Mouse (Mus musculus) liver, adult 2 months (tissue): ENCODE data around the gene Polr1e. TPM values are rescaled to one million over a fixed set of nuclear protein-coding genes. Genes with fewer than 3 reads are reported as not detected.

Source experiments
- DNase-seq: peaks from one replicate; pipeline ENCODE4 v3.0.0-alpha.2; 2011; ENCODE audit warnings: low read depth, low spot score; ENCODE audit errors: extremely low read depth
- H3K27ac ChIP-seq: fragments of 200-500 bp; replicated peaks from 2 replicates; pipeline ENCODE4 v1.5.1; 2012; ENCODE audit warnings: low read depth, mild to moderate bottlenecking, control low read depth, inconsistent platforms, low read length; ENCODE audit not compliant: insufficient read depth
- H3K27me3 ChIP-seq: fragments of 200-500 bp; 2 replicates; pipeline ENCODE4 v1.6.1; 2012; ENCODE audit warnings: mild to moderate bottlenecking, moderate library complexity, low read length, inconsistent platforms; ENCODE audit not compliant: control insufficient read depth, insufficient read depth
- H3K36me3 ChIP-seq: fragments of 200-500 bp; 2 replicates; pipeline ENCODE4 v1.6.1; 2012; ENCODE audit warnings: low read length, inconsistent platforms; ENCODE audit not compliant: control insufficient read depth, insufficient read depth
- H3K4me1 ChIP-seq: fragments of 200-500 bp; 2 replicates; pipeline ENCODE4 v1.6.1; 2011; ENCODE audit warnings: low read length; ENCODE audit not compliant: control insufficient read depth, insufficient read depth
- H3K4me3 ChIP-seq: fragments of 200-500 bp; 2 replicates; pipeline ENCODE4 v1.5.1; 2011; ENCODE audit warnings: low read depth, mild to moderate bottlenecking, control low read depth, low read length, moderate library complexity; ENCODE audit not compliant: insufficient read depth
- H3K79me2 ChIP-seq: fragments of 200-500 bp; 2 replicates; pipeline ENCODE4 v1.6.1; 2012; ENCODE audit warnings: inconsistent platforms, mild to moderate bottlenecking, low read length, moderate library complexity; ENCODE audit not compliant: control insufficient read depth, insufficient read depth
- H3K9ac ChIP-seq: fragments of 200-500 bp; 2 replicates; pipeline ENCODE4 v1.6.1; 2012; ENCODE audit warnings: low read depth, mild to moderate bottlenecking, control low read depth, inconsistent platforms, low read length
- CTCF ChIP-seq: fragments of 200-500 bp; IDR thresholded peaks from 2 replicates; pipeline ENCODE4 v1.5.1; 2011; ENCODE audit warnings: low read depth, low read length, control low read depth
- POLR2A ChIP-seq: fragments of 200-500 bp; IDR thresholded peaks from 2 replicates; pipeline ENCODE4 v1.6.1; 2011; ENCODE audit warnings: low read length, control low read depth; ENCODE audit not compliant: insufficient read depth; ENCODE audit errors: extremely low read depth
- whole genome bisulfite sequencing: fragments of 180-500 bp; shearing (Covaris S2); methylation state at CpG from one replicate; pipeline ENCODE4 v1.1.7; 2018; 5-methylcytosine and 5-hydroxymethylcytosine counted together
- polyA plus RNA-seq: library from polyadenylated mRNA; depleted of rRNA; stranded (reverse); fragments of >200 nt; gene quantifications from 2 replicates; pipeline ENCODE4 v1.2.3, GENCODE M21; 2012; rRNA removed
- total RNA-seq: library from RNA; depleted of rRNA; stranded (reverse); fragments of >200 nt; gene quantifications from 2 replicates; pipeline ENCODE4 v1.2.3, GENCODE M21; 2014; rRNA removed

The Polr1e gene
- total and polyA plus RNA-seq, 2 experiments = 2.6 to 3.5 TPM

DNA sequence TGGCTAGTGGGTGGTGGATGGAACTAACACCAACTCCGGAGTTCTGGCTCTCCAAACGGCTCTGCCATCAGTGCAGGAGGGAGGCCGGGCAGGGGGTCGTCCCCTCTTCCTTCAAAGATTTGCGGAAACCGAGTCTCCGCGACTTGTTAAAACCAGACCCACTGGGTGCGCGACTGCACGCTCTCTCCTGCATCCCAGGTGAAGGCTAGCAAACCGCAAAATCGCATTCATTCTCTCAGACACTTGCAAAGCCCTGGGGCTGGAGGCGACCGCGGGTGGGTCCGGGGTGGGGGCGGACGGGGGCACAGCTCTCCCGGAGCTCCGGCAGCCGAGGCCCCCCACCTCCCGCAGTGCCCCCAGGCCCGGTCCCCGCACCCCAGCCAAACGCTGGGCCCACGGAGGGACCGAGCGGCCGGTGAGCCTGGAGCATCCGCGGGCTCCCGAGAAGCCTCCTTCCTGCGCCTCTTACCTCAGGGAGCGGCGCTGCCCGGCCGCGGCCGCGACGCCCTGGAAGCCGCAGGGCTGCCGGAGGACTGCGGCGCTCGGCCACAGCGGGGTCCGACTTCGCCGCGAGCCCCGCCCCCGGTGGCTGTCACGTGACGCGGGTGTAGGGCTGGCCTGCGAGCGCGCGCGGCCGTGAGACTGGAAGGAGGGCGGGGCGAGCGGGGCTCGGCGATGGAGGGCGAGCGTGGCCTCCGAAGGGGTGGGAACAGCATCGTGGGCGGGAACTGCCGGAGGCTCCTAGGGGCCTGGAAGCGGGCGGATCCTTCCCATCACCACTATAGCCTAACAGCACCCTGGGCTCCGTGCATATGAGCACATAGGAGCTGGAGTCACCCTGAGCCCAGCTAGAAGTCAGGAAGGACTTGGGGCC lies 65.9 kb downstream of the Polr1e start, which contains the start of gene Fbxo10:
TSS of gene Fbxo10 (minus strand) at position 584 of the 874 bp plus-strand sequence.
- peak within 1 kb of the TSS; percentile 78 for H3K9ac ChIP-seq
- no peaks in the 10 kb centered on the region for H3K79me2 ChIP-seq
- H3K4me1 ChIP-seq = 0 out of 2 replicates have a peak, but pooled peaks cover 2% of the 10 kb centered on the region
- H3K36me3 ChIP-seq = no peaks in the 10 kb centered on the region
- TF ChIP-seq CTCF (no peak), POLR2A (no peak)
- 1% methylated on average over 72 of the region's 77 CpGs for WGBS
- no peaks in the 10 kb centered on the region for H3K27me3 ChIP-seq
- peak; percentile 37 for DNase-seq
- H3K27ac ChIP-seq = no peak within 1 kb of the TSS
- peak within 1 kb of the TSS; percentile 76 for H3K4me3 ChIP-seq

DNA sequence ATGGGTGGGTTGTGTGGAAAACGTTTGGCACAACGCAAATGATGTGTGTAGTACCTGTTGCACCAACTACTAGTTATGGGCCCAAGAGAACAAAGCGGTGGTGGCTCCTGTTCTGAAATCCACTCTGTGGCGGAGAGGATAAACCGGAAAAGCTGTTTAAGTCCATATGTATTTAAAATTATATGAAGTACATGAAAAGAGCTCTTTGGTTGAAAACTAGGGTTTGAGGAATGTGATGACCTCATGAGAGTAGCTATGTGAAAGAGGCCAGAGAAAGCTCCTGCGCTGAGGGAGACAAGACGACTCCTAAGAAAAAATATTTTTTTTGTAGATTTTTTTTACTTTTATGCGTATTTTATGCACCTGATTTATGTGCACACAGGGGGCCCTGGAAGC lies 66.5 kb downstream of the Polr1e start:
- Histone ChIP-seq H3K9ac (0 out of 2 replicates have a peak overlapping the region, but pooled peaks have one; percentile 31), H3K4me1 (0 out of 2 replicates have a peak, but pooled peaks cover 2% of the 10 kb centered on the region), H3K36me3 (no peaks in the 10 kb centered on the region), H3K27me3 (no peaks in the 10 kb centered on the region), H3K4me3 (peak overlapping the region; percentile 76), H3K79me2 (no peaks in the 10 kb centered on the region), H3K27ac (no peak overlapping the region)
- WGBS = 57% methylated on average over 8 of the region's 8 CpGs
- TF ChIP-seq POLR2A = no peak
- TF ChIP-seq CTCF = no peak
- no peak for DNase-seq

Other genes starting within 250 kb of the Polr1e start
- gene Grhpr, start 37.2 kb upstream of the Polr1e start, total RNA-seq = 108 and 118 TPM in 2 replicates
- 297 and 313 TPM in 2 replicates for gene Grhpr, start 37.2 kb upstream of the Polr1e start, polyA plus RNA-seq
- 6.9 and 7.1 TPM in 2 replicates for gene Zbtb5, start 6.2 kb upstream of the Polr1e start, total RNA-seq
- 8.6 and 11.1 TPM in 2 replicates for gene Zbtb5, start 6.2 kb upstream of the Polr1e start, polyA plus RNA-seq
- gene Fbxo10, start 66.0 kb downstream of the Polr1e start, total RNA-seq = 0.65 and 0.67 TPM in 2 replicates
- 0.68 and 1.2 TPM in 2 replicates for gene Fbxo10, start 66.0 kb downstream of the Polr1e start, polyA plus RNA-seq
- 75.3 and 83.0 TPM in 2 replicates for gene Tomm5, start 89.5 kb downstream of the Polr1e start, total RNA-seq
- 38.6 and 43.7 TPM in 2 replicates for gene Tomm5, start 89.5 kb downstream of the Polr1e start, polyA plus RNA-seq
- not detected in 2 replicates for gene Frmpd1, start 166.3 kb downstream of the Polr1e start, total RNA-seq
- not detected in 2 replicates for gene Frmpd1, start 166.3 kb downstream of the Polr1e start, polyA plus RNA-seq